Mouse (Mus musculus): Measurements from ENCODE around the gene Atp1b1.

DNA sequence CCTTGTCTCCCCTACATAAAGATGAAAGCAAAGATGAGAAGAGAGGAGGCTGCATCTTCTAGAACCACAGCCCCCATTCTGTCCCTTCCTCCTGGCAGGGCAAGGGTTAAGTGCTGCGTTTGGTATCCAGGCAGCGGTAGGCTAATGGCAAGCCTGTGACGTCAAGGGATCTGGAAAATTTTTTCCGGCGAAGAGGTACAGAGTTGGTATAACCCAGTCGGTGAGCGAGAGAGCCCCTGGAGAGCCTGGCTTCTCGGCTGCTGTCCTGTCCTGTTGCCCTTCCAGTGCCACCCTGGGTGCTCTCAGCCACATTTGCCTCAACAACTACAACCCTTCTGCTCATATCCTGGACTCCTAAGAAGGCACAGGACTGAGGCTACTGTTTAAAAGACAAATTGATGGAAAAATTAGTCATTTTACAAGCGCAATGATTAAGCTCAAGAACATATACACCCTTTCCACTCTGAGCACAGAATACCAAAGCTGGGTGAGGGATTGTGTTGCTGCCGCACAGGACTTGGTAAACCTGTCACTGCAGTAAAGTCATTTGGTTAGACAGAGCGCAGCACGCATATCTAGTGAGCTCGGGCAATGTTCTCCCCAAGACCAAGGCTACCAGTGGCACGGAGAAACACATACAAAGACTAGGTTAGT lies 3.3 kb downstream of the Atp1b1 start:
- no peak for TF ChIP-seq CTCF (IDR thresholded peaks at IDR 0.05; ENCODE audit: control insufficient read depth, insufficient read depth, low read length)
- TF ChIP-seq POLR2A (IDR thresholded peaks at IDR 0.05; ENCODE audit: borderline replicate concordance, control insufficient read depth, low read depth, low read length), result no peak

All from bone marrow, adult 2 months (tissue).